Mouse (Mus musculus) ES-E14 (cell line): ENCODE data around the gene Trim56.

Source experiments
- MAFK ChIP-seq: IDR thresholded peaks from 2 replicates; pipeline ENCODE4 v1.6.1; 2014; ENCODE audit warnings: mild to moderate bottlenecking, low read depth, low read length, inconsistent platforms; ENCODE audit not compliant: insufficient read depth
- ZC3H11A ChIP-seq: IDR thresholded peaks from 2 replicates; pipeline ENCODE4 v1.6.1; 2012; ENCODE audit warnings: low read depth, mild to moderate bottlenecking, inconsistent platforms, low read length, borderline replicate concordance
- ZNF384 ChIP-seq: IDR thresholded peaks from 2 replicates; pipeline ENCODE4 v1.6.1; 2012; ENCODE audit warnings: low read depth, low read length, inconsistent platforms

DNA sequence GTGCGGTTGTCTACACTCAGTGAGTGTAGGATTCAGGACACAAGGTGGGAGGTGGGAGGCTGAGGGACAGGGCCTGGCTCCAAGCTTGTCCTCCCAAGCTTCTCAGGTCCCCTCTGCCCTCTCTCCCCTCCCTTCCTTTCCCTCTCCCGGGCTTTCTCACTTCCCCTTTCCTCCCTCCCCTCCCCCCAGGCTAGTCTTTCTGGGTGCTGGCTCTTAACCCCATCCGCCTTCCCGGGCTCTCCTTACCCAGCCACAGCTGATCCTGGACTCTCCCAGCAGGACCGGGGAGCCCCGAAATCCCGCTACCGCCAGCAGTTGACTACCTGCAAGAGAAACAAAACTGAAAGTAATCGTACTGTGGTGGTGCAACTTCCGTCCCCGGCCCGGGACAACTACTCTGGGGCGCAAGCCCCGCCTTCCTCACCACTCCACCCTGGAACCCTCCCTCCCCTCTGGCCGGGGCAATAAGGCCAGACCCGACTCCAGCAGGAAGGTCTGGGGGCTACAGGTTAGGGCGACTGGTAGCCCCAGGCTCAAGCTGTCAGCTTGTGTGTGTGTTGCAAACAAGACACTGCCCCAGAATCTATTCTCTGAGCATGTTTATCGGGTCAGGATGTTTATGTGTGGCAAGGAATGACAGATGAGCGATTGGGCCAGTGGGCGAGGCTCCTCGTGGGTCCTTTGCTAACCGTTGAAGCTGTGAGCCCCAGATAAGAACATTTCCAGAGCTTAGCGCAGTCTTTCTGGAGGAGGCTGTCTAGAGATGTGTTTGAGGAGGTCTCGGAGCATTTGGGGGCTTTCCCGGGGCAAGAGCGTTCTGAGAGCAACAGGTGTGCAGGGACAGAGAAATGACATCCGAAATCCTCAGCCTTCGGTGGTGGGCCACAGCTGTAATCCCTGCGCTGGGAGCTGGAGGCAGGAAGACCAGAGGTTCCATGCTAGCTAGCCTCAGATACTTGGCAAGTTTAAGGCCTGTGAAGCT lies at the start of gene Trim56:
- TF ChIP-seq ZNF384 (no peak), ZC3H11A (no peak), MAFK (no peak)
